Mouse (Mus musculus) midbrain, postnatal 0 days (tissue): ENCODE data around the gene Mrps33. TPM values are rescaled to one million over a fixed set of nuclear protein-coding genes. Genes with fewer than 3 reads are reported as not detected.
A peak's percentile ranks its signal among the peaks of the same experiment; 100 is the strongest.

Experiments used
- ATAC-seq: fragments of 200-750 bp; cut with Nextera tagmentation; 2 replicates; pipeline ENCODE4 v1.8.0; 2017; ENCODE audit warnings: moderate number of reproducible peaks, mild to moderate bottlenecking, moderate TSS enrichment, moderate library complexity; ENCODE audit not compliant: low FRiP score
- DNase-seq: peaks from one replicate; pipeline ENCODE4 v3.0.0-alpha.2; 2015; ENCODE audit warnings: low spot score
- H3K27ac ChIP-seq: fragments of 300-500 bp; sonication (generic); 2 replicates; pipeline ENCODE4 v1.5.1; 2014; ENCODE audit warnings: low read depth, mild to moderate bottlenecking, low read length, mixed read lengths
- H3K27me3 ChIP-seq: fragments of 300-500 bp; sonication (generic); 2 replicates; pipeline ENCODE4 v1.6.1; 2014; ENCODE audit warnings: low read length, control low read depth, mixed read lengths; ENCODE audit not compliant: insufficient read depth
- H3K36me3 ChIP-seq: fragments of 300-500 bp; sonication (generic); 2 replicates; pipeline ENCODE4 v1.6.1; 2014; ENCODE audit warnings: low read length, control low read depth, mixed read lengths; ENCODE audit not compliant: insufficient read depth
- H3K4me1 ChIP-seq: fragments of 300-500 bp; sonication (generic); 2 replicates; pipeline ENCODE4 v1.6.1; 2014; ENCODE audit warnings: mild to moderate bottlenecking, control low read depth, antibody characterized with exemption, low read length, mixed read lengths; ENCODE audit not compliant: insufficient read depth
- H3K4me2 ChIP-seq: fragments of 300-500 bp; sonication (generic); 2 replicates; pipeline ENCODE4 v1.6.1; 2014; ENCODE audit warnings: low read depth, mild to moderate bottlenecking, low read length, mixed read lengths; ENCODE audit not compliant: poor library complexity, severe bottlenecking
- H3K4me3 ChIP-seq: fragments of 300-500 bp; sonication (generic); 2 replicates; pipeline ENCODE4 v1.5.1; 2014; ENCODE audit warnings: low read depth, mild to moderate bottlenecking, low read length, moderate library complexity
- H3K9ac ChIP-seq: fragments of 300-500 bp; sonication (generic); replicated peaks from 2 replicates; pipeline ENCODE4 v1.6.1; 2014; ENCODE audit warnings: mild to moderate bottlenecking, low read length, moderate library complexity, mixed read lengths; ENCODE audit not compliant: poor library complexity, severe bottlenecking
- H3K9me3 ChIP-seq: fragments of 300-500 bp; sonication (generic); 2 replicates; pipeline ENCODE4 v1.6.1; 2016; ENCODE audit warnings: low read length, control low read depth
- CTCF ChIP-seq: IDR thresholded peaks from 2 replicates; pipeline ENCODE4 v1.5.1; 2016; ENCODE audit warnings: antibody characterized with exemption, mild to moderate bottlenecking
- WGBS: fragments of 180-500 bp; shearing (Covaris S2); extraction: QIAGEN DNeasy Blood & Tissue Kit; methylation state at CpG from one replicate; pipeline ENCODE4 v1.1.7; 2014; 5-methylcytosine and 5-hydroxymethylcytosine counted together
- polyA plus RNA-seq: library from polyadenylated mRNA; unstranded; fragments of >200 nt; fragmentation: Nextera tagmentation; extraction: Ambion mirVana; gene quantifications from 2 replicates; pipeline ENCODE4 v1.2.1, GENCODE M21; 2015
- total RNA-seq: library from RNA; depleted of rRNA; stranded (reverse); fragments of >200 nt; gene quantifications from 2 replicates; pipeline ENCODE4 v1.2.3, GENCODE M21; 2014

The Mrps33 gene
- total and polyA plus RNA-seq, 2 experiments from 2014 or later = 34.3 to 171 TPM

DNA sequence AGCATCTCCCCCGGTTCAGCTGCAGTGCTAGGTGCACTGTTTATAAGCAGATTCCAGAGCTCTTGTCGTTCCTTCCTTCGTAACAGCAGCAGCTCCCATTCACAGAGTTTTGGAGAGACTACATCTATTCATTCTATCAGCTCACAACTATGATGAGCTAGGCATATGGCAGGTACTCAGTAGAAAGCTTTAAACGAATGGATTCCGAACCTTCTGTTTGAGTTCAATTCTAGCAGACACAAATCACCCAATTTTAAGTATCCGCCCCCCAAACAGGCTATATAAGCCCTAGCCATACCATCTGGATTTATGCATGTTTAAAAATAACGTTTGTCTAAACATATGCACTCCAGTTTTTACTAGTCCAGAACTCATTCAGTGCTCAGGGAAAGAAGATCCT, 9.8 kb downstream of the Mrps33 start:
- no peak for TF ChIP-seq CTCF

GRCm38 (mm10) chr6:39797076-39797475, 13.7 kb downstream of the Mrps33 start:
- H3K36me3 ChIP-seq = peaks cover 6% of the 10 kb centered on the region; the same call in 1 of the 2 replicates
- ATAC-seq (no peak), DNase-seq (no peak)
- H3K27me3 ChIP-seq = no peaks in the 10 kb centered on the region
- H3K4me2 ChIP-seq = no peak overlapping the region
- WGBS = 87% methylated on average over 2 of the region's 2 CpGs
- no peaks in the 10 kb centered on the region for H3K4me1 ChIP-seq
- no peaks in the 10 kb centered on the region for H3K9me3 ChIP-seq
- no peak for TF ChIP-seq CTCF
- H3K4me3 ChIP-seq = no peak overlapping the region
- H3K9ac ChIP-seq = no peak overlapping the region
- no peak overlapping the region for H3K27ac ChIP-seq

More for the DNA sequence above, 9.8 kb downstream of the Mrps33 start:
- no peaks in the 10 kb centered on the region for H3K27me3 ChIP-seq
- no peak overlapping the region for H3K4me3 ChIP-seq
- WGBS = 94% methylated on average over 7 of the region's 7 CpGs
- H3K36me3 ChIP-seq = peaks cover 8% of the 10 kb centered on the region; the same call in 1 of the 2 replicates
- H3K27ac ChIP-seq = no peak overlapping the region
- no peak for DNase-seq
- no peaks in the 10 kb centered on the region for H3K9me3 ChIP-seq
- no peaks in the 10 kb centered on the region for H3K4me1 ChIP-seq
- no peak overlapping the region for H3K9ac ChIP-seq
- no peak overlapping the region for H3K4me2 ChIP-seq
- no peak for ATAC-seq

GRCm38 (mm10) chr6:39796150-39796549, 14.6 kb downstream of the Mrps33 start:
- no peak for DNase-seq

DNA sequence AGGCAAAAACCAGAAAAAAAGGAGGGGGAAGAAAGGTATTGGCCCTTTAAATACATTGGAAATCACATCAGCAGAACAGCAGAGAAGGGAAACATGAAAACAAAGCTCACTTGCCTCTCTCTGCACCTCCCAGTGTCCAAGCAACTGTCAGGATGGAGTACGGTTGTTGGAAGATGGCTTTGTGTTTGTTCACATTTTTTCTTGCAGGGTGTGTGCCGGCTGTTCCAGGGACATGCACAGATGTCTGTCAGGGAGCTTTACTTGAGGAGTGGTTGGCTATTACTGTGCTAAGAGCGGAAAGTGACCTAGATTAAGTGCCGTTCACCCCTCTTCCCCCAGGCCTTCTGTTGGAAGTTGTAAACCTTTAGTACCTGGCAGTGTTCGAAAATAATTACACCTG, 19.0 kb downstream of the Mrps33 start:
- ATAC-seq = no peak
- Histone ChIP-seq H3K4me2 (no peak overlapping the region), H3K36me3 (no peaks in the 10 kb centered on the region), H3K9ac (no peak overlapping the region), H3K27me3 (no peaks in the 10 kb centered on the region), H3K27ac (no peak overlapping the region), H3K4me3 (no peak overlapping the region), H3K9me3 (no peaks in the 10 kb centered on the region), H3K4me1 (no peaks in the 10 kb centered on the region)
- DNase-seq = peak; percentile 21
- WGBS = 72% methylated on average over 5 of the region's 5 CpGs
- no peak for TF ChIP-seq CTCF

More at GRCm38 (mm10) chr6:39796150-39796549, 14.6 kb downstream of the Mrps33 start:
- 0 out of 2 replicates have a peak, but pooled peaks cover 3% of the 10 kb centered on the region for H3K36me3 ChIP-seq
- H3K9me3 ChIP-seq = no peaks in the 10 kb centered on the region
- H3K27ac ChIP-seq = no peak overlapping the region
- no peak overlapping the region for H3K9ac ChIP-seq
- 83% methylated on average over 1 of the region's 1 CpGs for WGBS
- no peak for ATAC-seq
- no peaks in the 10 kb centered on the region for H3K4me1 ChIP-seq
- no peak for TF ChIP-seq CTCF
- no peak overlapping the region for H3K4me2 ChIP-seq
- no peaks in the 10 kb centered on the region for H3K27me3 ChIP-seq
- H3K4me3 ChIP-seq = no peak overlapping the region

DNA sequence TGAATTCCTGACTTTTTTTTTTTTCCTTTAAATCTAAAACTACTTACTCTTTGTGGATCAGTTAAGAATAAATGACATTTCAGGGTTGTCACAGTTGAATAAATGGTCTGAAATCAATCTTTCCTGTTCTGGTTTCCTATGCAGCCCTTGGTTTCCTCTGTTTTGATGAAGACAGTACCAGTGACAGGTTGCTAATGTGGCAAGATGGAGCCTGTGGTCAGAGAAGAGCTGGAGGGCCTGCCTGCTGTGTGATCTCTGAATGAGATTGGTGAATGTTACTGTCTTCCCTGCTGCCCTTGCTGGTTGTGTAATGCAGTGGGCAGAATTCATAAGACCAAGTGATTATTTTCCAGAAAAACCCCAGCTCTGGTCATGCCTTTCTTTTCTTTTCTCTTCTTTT, 22.4 kb downstream of the Mrps33 start:
- TF ChIP-seq CTCF = no peak
- Histone ChIP-seq H3K27me3 (no peaks in the 10 kb centered on the region), H3K9me3 (no peaks in the 10 kb centered on the region), H3K4me2 (no peak overlapping the region), H3K4me3 (no peak overlapping the region), H3K27ac (no peak overlapping the region), H3K4me1 (no peaks in the 10 kb centered on the region), H3K36me3 (no peaks in the 10 kb centered on the region), H3K9ac (no peak overlapping the region)
- DNase-seq (no peak), ATAC-seq (no peak)

DNA sequence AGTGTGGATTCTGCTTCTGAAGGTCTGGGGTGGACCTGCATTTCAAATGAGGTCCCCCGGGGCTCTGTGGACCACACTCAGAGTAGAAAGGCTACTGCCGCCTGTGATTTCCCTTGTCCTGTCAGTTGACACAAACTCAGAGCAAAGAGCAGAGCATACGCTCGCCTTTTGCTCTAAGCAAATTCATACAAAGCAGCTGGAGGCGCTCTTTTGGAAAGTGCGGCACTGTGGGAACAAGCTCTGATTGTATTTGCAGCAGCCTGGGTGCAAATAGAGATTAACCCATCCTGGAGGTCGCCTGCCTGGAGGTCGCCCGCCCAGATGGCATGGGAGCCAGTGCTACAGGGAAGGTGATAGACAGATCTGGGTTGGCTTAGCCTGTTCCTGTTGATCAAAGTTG, 23.0 kb downstream of the Mrps33 start:
- no peaks in the 10 kb centered on the region for H3K9me3 ChIP-seq
- ATAC-seq (0 out of 2 replicates have a peak, but pooled peaks have one; percentile 27), DNase-seq (peak; percentile 46)
- TF ChIP-seq CTCF = peak; percentile 18
- H3K4me1 ChIP-seq = no peaks in the 10 kb centered on the region
- no peak overlapping the region for H3K9ac ChIP-seq
- no peaks in the 10 kb centered on the region for H3K36me3 ChIP-seq
- H3K4me2 ChIP-seq = peak overlapping the region; percentile 3; the same call in 1 of the 2 replicates
- no peak overlapping the region for H3K4me3 ChIP-seq
- no peaks in the 10 kb centered on the region for H3K27me3 ChIP-seq
- H3K27ac ChIP-seq = no peak overlapping the region
- WGBS = 8% methylated on average over 9 of the region's 9 CpGs
